Comparison of ENCODE assay signal across 8 mouse cellular contexts in genomic region chr13:93771588-93772278, GRCm38 (mm10). TPM values are rescaled to one million over a fixed set of nuclear protein-coding genes. Genes with fewer than 3 reads are reported as not detected.
DNase-seq lines count a peak whose midpoint lies in the region; ATAC-seq and TF ChIP-seq lines count a peak whose summit lies in the region.

TSS of gene Arsb (plus strand) at chr13:93771630.

- H3K4me1 ChIP-seq in forebrain, embryonic 15.5 days: peaks cover 14% of the 10 kb centered on the region
- no peaks in the 10 kb centered on the region for H3K4me1 ChIP-seq in neural tube, embryonic 14.5 days (ENCODE audit: control insufficient read depth, insufficient read depth, low read length)
- peaks cover 14% of the 10 kb centered on the region for H3K4me1 ChIP-seq in testis, adult 2 months (ENCODE audit: control insufficient read depth, insufficient read depth, low read length)

- peak; percentile 53; the same call in 1 of the 2 replicates for TF ChIP-seq POLR2A in testis, adult 2 months (IDR thresholded peaks at IDR 0.05; ENCODE audit: control insufficient read depth, low read depth, low read length)

- H3K36me3 ChIP-seq in forebrain, embryonic 15.5 days: no peaks in the 10 kb centered on the region
- no peaks in the 10 kb centered on the region for H3K36me3 ChIP-seq in neural tube, embryonic 14.5 days (ENCODE audit: control insufficient read depth, insufficient read depth, low read length)
- H3K36me3 ChIP-seq in testis, adult 2 months (ENCODE audit: control insufficient read depth, insufficient read depth, low read length): no peaks in the 10 kb centered on the region

- peak within 1 kb of the TSS; percentile 73 for H3K9ac ChIP-seq in forebrain, embryonic 15.5 days (replicated peaks)
- H3K9ac ChIP-seq in neural tube, embryonic 14.5 days (replicated peaks; ENCODE audit: low read depth, low read length): peak within 1 kb of the TSS; percentile 90

- no peaks in the 10 kb centered on the region for H3K27me3 ChIP-seq in forebrain, embryonic 15.5 days
- H3K27me3 ChIP-seq in neural tube, embryonic 14.5 days (ENCODE audit: control insufficient read depth, insufficient read depth, low read length): no peaks in the 10 kb centered on the region
- H3K27me3 ChIP-seq in testis, adult 2 months (ENCODE audit: control insufficient read depth, insufficient read depth, low read length): no peaks in the 10 kb centered on the region

- DNase-seq in ES-CJ7 (ENCODE audit: low read depth, low spot score): peak; percentile 83
- peak; percentile 90 for DNase-seq in cerebellum, adult 11-12 months
- DNase-seq in heart, postnatal 14 days: peak; percentile 89 to 91
- DNase-seq in large intestine, adult 2 months (ENCODE audit: low read depth, low spot score): peak; percentile 73
- DNase-seq in lung, adult 18-20 months: peak; percentile 86 to 91

- intact Hi-C loops in heart, postnatal 14 days (cut with DNase I): no loop called here

- WGBS in forebrain, embryonic 15.5 days: 1% methylated on average over 66 of the region's 66 CpGs
- under 1% methylated on average over 66 of the region's 66 CpGs for WGBS in large intestine, adult 2 months
- under 1% methylated on average over 66 of the region's 66 CpGs for WGBS in neural tube, embryonic 14.5 days

- H3K27ac ChIP-seq in forebrain, embryonic 15.5 days (replicated peaks): peak within 1 kb of the TSS; percentile 75
- H3K27ac ChIP-seq in neural tube, embryonic 14.5 days (ENCODE audit: low read depth, low read length): peak within 1 kb of the TSS; percentile 87
- H3K27ac ChIP-seq in testis, adult 2 months (ENCODE audit: control insufficient read depth, insufficient read depth, low read depth, low read length): peak within 1 kb of the TSS; percentile 51; the same call in 1 of the 2 replicates

- no peaks in the 10 kb centered on the region for H3K9me3 ChIP-seq in forebrain, embryonic 15.5 days
- H3K9me3 ChIP-seq in neural tube, embryonic 14.5 days (ENCODE audit: control insufficient read depth, low read length): no peaks in the 10 kb centered on the region

- H3K4me2 ChIP-seq in forebrain, embryonic 15.5 days (replicated peaks): peak within 1 kb of the TSS; percentile 81
- peak within 1 kb of the TSS; percentile 98 for H3K4me2 ChIP-seq in neural tube, embryonic 14.5 days (ENCODE audit: low read depth, low read length)

- H3K4me3 ChIP-seq in forebrain, embryonic 15.5 days: peak within 1 kb of the TSS; percentile 85
- peak within 1 kb of the TSS; percentile 63 for H3K4me3 ChIP-seq in neural tube, embryonic 14.5 days (ENCODE audit: low read depth, low read length)
- peak within 1 kb of the TSS; percentile 85 for H3K4me3 ChIP-seq in testis, adult 2 months (ENCODE audit: control insufficient read depth, low read depth, low read length)

- peak; percentile 91 for ATAC-seq in forebrain, embryonic 15.5 days (replicated peaks)
- ATAC-seq in neural tube, embryonic 14.5 days (ENCODE audit: low read depth): peak; percentile 95

- peak; percentile 45; the same call in 1 of the 2 replicates for TF ChIP-seq CTCF in testis, adult 2 months (IDR thresholded peaks at IDR 0.05; ENCODE audit: control insufficient read depth, insufficient read depth, insufficient replicate concordance, low read depth, low read length)

RNA-seq across cellular contexts. Expression of gene Arsb, which starts in this region (rescaled TPM):
- 8.1 and 8.2 TPM in 2 replicates for polyA plus RNA-seq in forebrain, embryonic 15.5 days (2015; fragmentation: Nextera tagmentation; extraction: Ambion mirVana)
- total RNA-seq in heart, postnatal 14 days (2021): 1 to 10 TPM; 7.6 to 7.8 TPM
- 8.4 and 10.7 TPM in 2 replicates for polyA plus RNA-seq in large intestine, adult 2 months (2012; rRNA removed)
- 10.3 and 11.3 TPM in 2 replicates for polyA plus RNA-seq in neural tube, embryonic 14.5 days (2014; fragmentation: Nextera tagmentation; extraction: Ambion mirVana)
- 5.8 and 6.9 TPM in 2 replicates for polyA plus RNA-seq in testis, adult 2 months (2012; rRNA removed)

Comparison
In these comparisons a context has a peak if more than half of its experiments do, and no peak if none do; other contexts are left out.
1. Peak in every context shown above with its lines: DNase-seq, ATAC-seq, H3K4me3 ChIP-seq and H3K27ac ChIP-seq.